Mouse (Mus musculus): ENCODE data around the gene Olfr463. TPM values are rescaled to one million over a fixed set of nuclear protein-coding genes. Genes with fewer than 3 reads are reported as not detected.

The Olfr463 gene
- total RNA-seq, 2 experiments from 2014 or later = not detected

- peak; percentile 93 to 94 for DNase-seq
- intact Hi-C loops (cut with DNase I) = no loop called here
These were observed 44.2 kb downstream of the Olfr463 start, which contains the start of gene Mks1 for GRCm38 (mm10) chr11:87852690-87853596. Gene Mks1 (plus strand): TSS chr11:87853215.

GRCm38 (mm10) chr11:87847884-87848283 is 49.3 kb downstream of the Olfr463 start:
- intact Hi-C loops (cut with DNase I) = no loop called here

GRCm38 (mm10) chr11:87846968-87847600 is 50.1 kb downstream of the Olfr463 start:
- intact Hi-C loops (cut with DNase I) = no loop called here
- no peak for DNase-seq

More at GRCm38 (mm10) chr11:87847884-87848283, 49.3 kb downstream of the Olfr463 start:
- DNase-seq = no peak

Other genes starting within 250 kb of the Olfr463 start
- under 1 TPM; 0.34 to 0.40 TPM for gene Rnf43, start 234.7 kb downstream of the Olfr463 start, total RNA-seq (2021)
- gene Supt4a, start 159.8 kb downstream of the Olfr463 start, total RNA-seq (2021) = 10 to 100 TPM; 50.5 to 56.9 TPM
- gene Tspoap1, start 136.8 kb downstream of the Olfr463 start, total RNA-seq (2021) = under 1 TPM; 0.15 to 0.31 TPM
- not detected for gene Mpo, start 103.8 kb downstream of the Olfr463 start, total RNA-seq (2021)
- gene Lpo, start 69.1 kb downstream of the Olfr463 start, total RNA-seq (2021) = not detected
- gene Mks1, start 44.2 kb downstream of the Olfr463 start, total RNA-seq (2021) = 1 to 10 TPM; 3.3 to 3.9 TPM
- not detected for gene Epx, start 21.9 kb downstream of the Olfr463 start, total RNA-seq (2021)
- gene Olfr462, start 5.1 kb downstream of the Olfr463 start, total RNA-seq (2021) = not detected
- gene Olfr464, start 23.6 kb upstream of the Olfr463 start, total RNA-seq (2021) = not detected
- gene Dynll2, start 90.1 kb upstream of the Olfr463 start, total RNA-seq (2021) = 100 to 1,000 TPM; 236 to 257 TPM
- 100 to 1,000 TPM; 156 to 160 TPM for gene Srsf1, start 150.0 kb upstream of the Olfr463 start, total RNA-seq (2021)
- 10 to 100 TPM; 44.9 to 45.7 TPM for gene Vezf1, start 170.9 kb upstream of the Olfr463 start, total RNA-seq (2021)
- gene Cuedc1, start 200.7 kb upstream of the Olfr463 start, total RNA-seq (2021) = 10 to 100 TPM; 45.6 to 48.4 TPM

All from heart, postnatal 10 days (tissue).